Mouse (Mus musculus) kidney, adult 2 months (tissue): Measurements from ENCODE around the gene Rapgef4. TPM values are rescaled to one million over a fixed set of nuclear protein-coding genes. Genes with fewer than 3 reads are reported as not detected.
"Not testable (repeated sequence)": the region's sequence is repeated elsewhere in the genome, so short reads cannot be mapped to it uniquely, and the experiment has no call there.

Experiments used
- DNase-seq: peaks from one replicate; pipeline ENCODE4 v3.0.0; 2021
- H3K27ac ChIP-seq: fragments of 200-500 bp; 2 replicates; pipeline ENCODE4 v1.5.1; 2012; ENCODE audit warnings: low read depth, low read length, control low read depth, inconsistent platforms; ENCODE audit not compliant: insufficient read depth
- H3K27me3 ChIP-seq: fragments of 200-500 bp; replicated peaks from 2 replicates; pipeline ENCODE4 v1.6.1; 2012; ENCODE audit warnings: mild to moderate bottlenecking, moderate library complexity, low read length, inconsistent platforms; ENCODE audit not compliant: control insufficient read depth, insufficient read depth
- H3K36me3 ChIP-seq: fragments of 200-500 bp; 2 replicates; pipeline ENCODE4 v1.6.1; 2012; ENCODE audit warnings: mild to moderate bottlenecking, moderate library complexity, low read length, inconsistent platforms; ENCODE audit not compliant: control insufficient read depth, insufficient read depth
- H3K4me1 ChIP-seq: fragments of 200-500 bp; 2 replicates; pipeline ENCODE4 v1.6.1; 2011; ENCODE audit warnings: low read length; ENCODE audit not compliant: control insufficient read depth, insufficient read depth
- H3K4me3 ChIP-seq: fragments of 200-500 bp; 2 replicates; pipeline ENCODE4 v1.5.1; 2011; ENCODE audit warnings: mild to moderate bottlenecking, low read depth, low read length, control low read depth; ENCODE audit not compliant: insufficient read depth
- CTCF ChIP-seq: fragments of 200-500 bp; conservative IDR thresholded peaks from 2 replicates; pipeline ENCODE4 v1.5.1; 2011; ENCODE audit warnings: low read depth, mild to moderate bottlenecking, control low read depth, low read length, moderate library complexity, mixed read lengths; ENCODE audit not compliant: insufficient read depth, insufficient read length
- POLR2A ChIP-seq: fragments of 200-500 bp; IDR thresholded peaks from one replicate; pipeline ENCODE4 v1.6.1; 2011; ENCODE audit warnings: low read depth, low read length, control low read depth
- WGBS: fragments of 180-500 bp; shearing (Covaris S2); methylation state at CpG from one replicate; pipeline ENCODE4 v1.1.7; 2018; 5-methylcytosine and 5-hydroxymethylcytosine counted together
- polyA plus RNA-seq: library from polyadenylated mRNA; depleted of rRNA; stranded (reverse); fragments of >200 nt; gene quantifications from 2 replicates; pipeline ENCODE4 v1.2.3, GENCODE M21; 2012

Rapgef4 gene
- polyA plus RNA-seq, 1 experiment = 6.2 TPM

DNA sequence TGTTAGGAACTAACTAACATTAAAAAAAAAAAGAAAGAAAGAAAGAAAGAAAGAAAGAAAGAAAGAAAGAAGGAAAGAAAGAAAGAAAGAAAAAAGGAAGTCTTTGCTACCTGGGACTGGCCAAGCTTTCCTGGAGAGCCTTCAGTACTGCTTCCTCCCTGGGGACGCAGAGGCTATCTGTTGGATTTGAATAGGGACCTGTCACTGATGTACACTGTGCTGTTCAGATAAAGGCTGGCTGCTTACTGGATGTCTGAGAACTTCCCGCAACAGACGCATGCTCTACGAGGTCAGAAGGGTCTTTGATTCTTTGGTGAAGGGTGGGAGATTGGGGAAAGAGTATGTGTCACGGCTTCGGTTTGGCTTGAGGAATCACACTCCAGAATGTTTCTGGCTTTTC is 73.7 kb downstream of the Rapgef4 start:
- Histone ChIP-seq H3K27ac (peak overlapping the region; percentile 79), H3K4me1 (no peaks in the 10 kb centered on the region), H3K4me3 (peak overlapping the region; percentile 53), H3K36me3 (no peaks in the 10 kb centered on the region), H3K27me3 (no peaks in the 10 kb centered on the region)
- TF ChIP-seq POLR2A (no peak), CTCF (no peak)
- peak; percentile 70 for DNase-seq
- 79% methylated on average over 6 of the region's 6 CpGs for WGBS

DNA sequence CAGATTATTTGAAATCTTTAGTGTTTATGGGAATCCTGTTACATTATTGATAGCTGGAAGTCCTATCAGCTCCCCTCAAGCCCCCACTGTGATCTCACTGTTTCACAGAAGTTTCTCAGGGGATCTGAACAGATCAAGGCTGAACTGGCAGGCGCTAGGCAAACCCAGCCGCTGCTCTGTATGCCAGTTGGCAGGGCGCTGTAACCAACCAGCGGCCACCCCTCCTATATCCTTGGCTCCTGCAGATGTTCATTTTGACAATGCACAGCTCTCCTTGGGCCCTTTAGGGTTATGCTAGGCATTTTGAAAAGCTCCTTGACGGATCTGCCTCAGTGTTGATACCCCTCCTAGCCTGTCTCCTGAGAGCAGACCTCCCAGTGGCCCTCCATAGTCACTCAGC is 74.4 kb downstream of the Rapgef4 start:
- Histone ChIP-seq H3K4me3 (peak overlapping the region; percentile 56), H3K4me1 (no peaks in the 10 kb centered on the region), H3K27ac (peak overlapping the region; percentile 86), H3K36me3 (no peaks in the 10 kb centered on the region), H3K27me3 (no peaks in the 10 kb centered on the region)
- no peak for DNase-seq
- no peak for TF ChIP-seq CTCF
- TF ChIP-seq POLR2A = no peak
- WGBS = 79% methylated on average over 5 of the region's 5 CpGs

DNA sequence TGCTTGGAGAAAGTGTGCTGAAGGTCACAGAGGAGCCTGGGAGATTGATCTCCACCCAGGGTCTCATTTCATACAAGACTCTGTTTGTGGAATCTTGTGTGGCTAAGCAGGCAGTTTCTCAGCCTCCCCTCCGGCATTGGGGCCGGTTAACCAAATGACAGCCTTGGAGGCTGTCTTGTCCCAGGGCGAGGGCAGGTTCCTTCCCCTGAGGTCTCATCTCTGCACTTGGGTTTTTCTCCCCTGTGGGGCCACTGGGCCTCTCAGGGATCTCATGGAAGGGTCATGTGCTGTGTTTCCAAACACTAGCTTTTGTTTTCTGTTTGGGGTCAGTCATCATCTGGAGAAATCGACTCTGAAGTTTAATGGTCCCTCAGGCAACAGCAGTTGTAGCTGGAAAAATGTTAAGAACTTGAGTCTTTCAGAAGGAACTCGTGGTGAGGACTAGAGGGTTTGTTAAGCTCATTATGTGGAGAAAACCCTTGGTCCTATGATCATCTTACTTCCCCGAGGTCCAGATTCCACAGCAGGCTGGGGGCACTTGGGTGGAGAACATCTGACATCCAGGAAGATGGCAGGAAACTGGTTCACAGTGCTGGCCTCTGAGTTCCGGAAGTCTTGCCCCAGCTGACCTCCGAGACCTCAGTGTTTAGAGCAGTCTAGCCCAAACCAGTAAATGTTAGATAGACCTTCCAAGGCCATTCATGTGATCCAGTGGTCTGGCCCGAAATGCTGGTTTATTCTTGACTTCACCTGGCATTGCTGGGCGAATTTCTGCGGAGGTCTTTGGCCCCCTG is 75.2 kb downstream of the Rapgef4 start:
- H3K4me1 ChIP-seq = no peaks in the 10 kb centered on the region
- no peaks in the 10 kb centered on the region for H3K27me3 ChIP-seq
- peak; percentile 70 for DNase-seq
- TF ChIP-seq POLR2A (no peak), CTCF (no peak)
- peak overlapping the region; percentile 56 for H3K4me3 ChIP-seq
- peak overlapping the region; percentile 86 for H3K27ac ChIP-seq
- 61% methylated on average over 11 of the region's 11 CpGs for WGBS
- no peaks in the 10 kb centered on the region for H3K36me3 ChIP-seq

DNA sequence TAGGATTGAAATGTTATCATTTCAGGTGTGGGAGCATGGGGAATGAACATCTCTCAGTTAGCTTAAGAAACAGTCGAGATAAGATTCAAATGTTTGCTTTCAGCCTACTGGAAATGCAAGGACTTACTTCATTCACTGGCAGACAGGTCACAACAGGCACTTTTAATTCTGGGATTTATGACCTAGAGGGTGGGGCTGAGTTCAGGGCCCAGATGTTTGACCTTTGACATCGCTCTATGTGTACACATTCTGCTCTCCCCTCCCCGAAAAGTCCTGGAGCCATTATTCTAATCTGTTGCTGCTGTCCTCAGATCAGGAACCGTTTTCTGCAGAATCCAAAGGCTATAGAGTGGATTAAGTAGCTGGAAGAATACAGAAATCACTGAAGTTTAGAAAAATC is 81.9 kb downstream of the Rapgef4 start:
- Histone ChIP-seq H3K27me3 (no peaks in the 10 kb centered on the region), H3K36me3 (no peaks in the 10 kb centered on the region), H3K27ac (no peak overlapping the region), H3K4me1 (no peaks in the 10 kb centered on the region), H3K4me3 (no peak overlapping the region)
- WGBS = 52% methylated on average over 4 of the region's 4 CpGs
- no peak for DNase-seq
- TF ChIP-seq CTCF (no peak), POLR2A (no peak)

DNA sequence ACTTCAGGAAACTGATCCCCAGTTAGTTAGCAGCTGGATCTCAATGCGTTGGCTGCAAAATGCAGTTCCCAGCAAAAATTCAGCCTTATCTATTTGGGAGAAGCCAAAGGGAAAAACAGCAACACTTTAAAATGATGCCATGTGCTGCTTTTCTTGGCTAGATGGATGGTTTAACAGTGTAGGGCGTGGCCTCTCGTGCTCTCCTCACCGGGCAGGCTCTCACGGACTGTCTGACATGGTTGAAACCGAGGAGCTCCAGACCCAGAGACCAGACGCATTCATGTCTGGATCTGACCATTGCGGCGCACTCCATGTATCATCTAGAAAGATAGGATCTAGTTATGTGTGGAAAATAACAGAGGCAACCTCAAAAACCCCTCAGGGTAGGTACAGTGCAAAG is 87.5 kb downstream of the Rapgef4 start:
- H3K27me3 ChIP-seq = no peaks in the 10 kb centered on the region
- H3K4me1 ChIP-seq = no peaks in the 10 kb centered on the region
- TF ChIP-seq CTCF (no peak), POLR2A (no peak)
- H3K36me3 ChIP-seq = no peaks in the 10 kb centered on the region
- H3K27ac ChIP-seq = no peak overlapping the region
- no peak for DNase-seq
- WGBS = 67% methylated on average over 9 of the region's 9 CpGs
- H3K4me3 ChIP-seq = no peak overlapping the region

DNA sequence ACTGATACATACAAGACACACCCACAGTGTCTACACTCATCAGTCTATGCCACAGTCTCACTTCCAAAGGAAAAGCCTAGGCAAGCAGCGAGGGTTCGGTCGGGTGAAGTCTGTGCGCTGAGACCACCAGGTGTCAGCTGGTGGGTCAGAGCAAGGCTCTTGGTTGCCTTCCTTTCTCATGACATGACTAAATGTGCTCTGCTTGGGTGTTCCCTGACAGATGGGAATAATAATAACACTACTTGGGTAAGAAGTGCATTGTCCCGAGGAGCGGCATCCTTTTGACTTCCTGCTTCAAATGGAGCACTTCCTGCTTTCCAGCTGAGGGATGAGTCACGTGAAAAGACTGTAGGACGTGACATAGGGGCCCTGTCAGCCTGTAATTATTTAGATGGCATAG is 89.0 kb downstream of the Rapgef4 start:
- H3K36me3 ChIP-seq = no peaks in the 10 kb centered on the region
- DNase-seq = peak; percentile 79
- WGBS = 69% methylated on average over 8 of the region's 8 CpGs
- H3K4me3 ChIP-seq = no peak overlapping the region
- no peaks in the 10 kb centered on the region for H3K4me1 ChIP-seq
- peak overlapping the region; percentile 4; the same call in 1 of the 2 replicates for H3K27ac ChIP-seq
- no peaks in the 10 kb centered on the region for H3K27me3 ChIP-seq
- no peak for TF ChIP-seq CTCF
- no peak for TF ChIP-seq POLR2A

DNA sequence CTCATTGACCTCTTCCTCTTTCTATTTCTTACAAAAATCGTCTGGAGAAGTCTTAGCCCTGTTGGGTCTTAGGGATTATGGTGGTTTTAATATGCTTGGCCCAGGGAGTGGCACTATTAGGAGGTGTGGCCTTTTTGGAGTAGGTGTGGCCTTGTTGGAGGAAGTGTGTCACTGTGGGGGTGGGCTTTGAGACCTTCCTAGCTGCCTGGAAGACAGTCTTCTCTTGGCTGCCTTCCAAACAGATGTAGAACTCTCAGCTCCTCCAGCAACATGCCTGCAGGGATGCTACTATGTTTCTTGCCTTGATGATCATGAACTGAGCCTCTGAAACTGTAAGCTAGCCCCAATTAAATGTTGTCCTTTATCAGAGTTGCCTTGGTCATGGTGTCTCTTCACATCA is 92.1 kb downstream of the Rapgef4 start:
- H3K27ac ChIP-seq, H3K4me3 ChIP-seq, H3K27me3 ChIP-seq, H3K4me1 ChIP-seq, H3K36me3 ChIP-seq, DNase-seq: not testable (repeated sequence)
- 38% methylated on average over 1 of the region's 1 CpGs for WGBS
